Mouse (Mus musculus): Measurements from ENCODE around the gene Zfp36l1. TPM values are rescaled to one million over a fixed set of nuclear protein-coding genes. Genes with fewer than 3 reads are reported as not detected.

Gene Zfp36l1
- polyA plus RNA-seq, 1 experiment from 2014 or later = 145 TPM

DNA sequence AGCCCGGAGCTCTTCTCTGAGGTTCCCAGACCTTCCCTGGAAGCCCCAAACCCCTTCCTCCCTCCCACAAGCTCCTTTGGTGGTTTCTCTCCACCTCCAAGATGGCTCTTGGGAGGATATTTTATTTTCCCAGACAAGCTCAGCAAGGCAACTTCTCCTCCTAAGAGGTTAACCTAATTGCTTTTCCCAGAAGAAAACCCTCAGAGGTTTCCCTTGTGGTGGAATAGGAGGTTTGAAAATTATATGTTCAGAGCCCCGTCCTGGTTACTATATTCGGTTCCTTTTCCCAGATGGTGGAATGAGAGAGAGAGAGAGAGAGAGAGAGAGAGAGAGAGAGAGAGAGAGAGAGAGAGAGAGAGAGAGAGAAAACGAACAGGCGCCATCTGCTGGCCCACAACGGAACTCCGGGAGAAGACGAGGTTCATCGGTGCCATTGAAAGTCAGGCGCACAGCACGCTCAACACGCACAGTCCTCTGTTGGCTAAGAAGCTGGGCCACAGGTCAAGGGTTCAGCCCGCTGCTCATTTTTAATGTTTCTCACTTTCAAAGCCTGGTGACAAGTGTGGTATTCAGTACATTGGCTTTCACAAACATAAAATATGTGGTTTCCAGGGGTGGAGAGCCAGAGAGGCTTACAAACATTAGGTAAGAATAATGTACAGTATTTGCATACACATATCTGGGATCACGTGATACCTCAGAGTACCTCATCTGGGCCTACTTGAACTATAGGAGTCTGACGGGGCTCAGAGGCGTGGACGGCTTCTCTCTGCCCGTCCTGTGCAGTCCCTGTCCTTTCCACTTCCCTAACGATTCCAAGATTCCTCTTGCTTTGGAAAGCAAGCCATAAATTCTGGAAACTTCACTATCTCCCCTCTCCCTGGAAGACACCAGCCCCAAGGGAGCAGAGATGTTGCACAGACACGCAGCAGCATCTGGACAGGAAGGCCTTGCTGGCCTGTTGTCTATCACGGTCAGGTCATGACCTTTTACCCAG lies 33.7 kb upstream of the Zfp36l1 start:
- Histone ChIP-seq H3K36me3 (ENCODE audit: control insufficient read depth, insufficient read depth, low read length) (no peaks in the 10 kb centered on the region), H3K27me3 (replicated peaks; ENCODE audit: control insufficient read depth, insufficient read depth, low read length) (no peaks in the 10 kb centered on the region), H3K4me1 (ENCODE audit: control insufficient read depth, insufficient read depth, low read length) (0 out of 2 replicates have a peak, but pooled peaks cover 4% of the 10 kb centered on the region), H3K27ac (replicated peaks; ENCODE audit: low read depth, low read length) (peak overlapping the region; percentile 35; the same call in 1 of the 2 replicates), H3K4me2 (ENCODE audit: low read depth, low read length) (no peak overlapping the region), H3K9me3 (ENCODE audit: control insufficient read depth, low read length) (no peaks in the 10 kb centered on the region), H3K9ac (ENCODE audit: low read depth, low read length) (no peak overlapping the region), H3K4me3 (ENCODE audit: low read depth, low read length) (no peak overlapping the region)
- 35% methylated on average over 21 of the region's 21 CpGs for WGBS
- peak; percentile 55 for ATAC-seq (ENCODE audit: low read depth)
- DNase-seq (ENCODE audit: low spot score) = peak; percentile 87

DNA sequence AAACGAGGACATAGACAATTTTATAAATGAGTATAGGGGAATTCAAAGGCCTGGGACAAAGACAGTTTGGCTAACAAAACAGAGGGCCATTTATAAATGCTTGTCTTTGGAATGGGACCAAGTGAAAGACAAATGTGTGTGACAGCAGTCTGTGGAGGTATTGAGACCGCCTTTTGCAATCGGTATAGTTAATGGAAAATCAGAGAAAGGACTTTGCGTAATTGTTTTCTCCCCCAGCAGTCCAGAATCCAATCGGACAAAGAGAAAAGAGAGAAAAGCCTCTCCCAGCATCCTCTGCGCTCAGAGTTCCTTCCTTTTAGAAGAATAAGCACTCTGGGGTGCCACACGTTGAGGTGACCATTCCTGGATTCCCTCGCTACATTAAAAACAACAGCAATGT lies 32.6 kb upstream of the Zfp36l1 start:
- H3K9me3 ChIP-seq (ENCODE audit: control insufficient read depth, low read length) = no peaks in the 10 kb centered on the region
- WGBS = 81% methylated on average over 8 of the region's 8 CpGs
- H3K27ac ChIP-seq (replicated peaks; ENCODE audit: low read depth, low read length) = no peak overlapping the region
- H3K27me3 ChIP-seq (replicated peaks; ENCODE audit: control insufficient read depth, insufficient read depth, low read length) = no peaks in the 10 kb centered on the region
- DNase-seq (ENCODE audit: low spot score) = no peak
- no peak for ATAC-seq (ENCODE audit: low read depth)
- no peak overlapping the region for H3K9ac ChIP-seq (ENCODE audit: low read depth, low read length)
- H3K4me1 ChIP-seq (ENCODE audit: control insufficient read depth, insufficient read depth, low read length) = peaks cover 10% of the 10 kb centered on the region
- no peak overlapping the region for H3K4me3 ChIP-seq (ENCODE audit: low read depth, low read length)
- H3K4me2 ChIP-seq (ENCODE audit: low read depth, low read length) = no peak overlapping the region
- no peaks in the 10 kb centered on the region for H3K36me3 ChIP-seq (ENCODE audit: control insufficient read depth, insufficient read depth, low read length)

DNA sequence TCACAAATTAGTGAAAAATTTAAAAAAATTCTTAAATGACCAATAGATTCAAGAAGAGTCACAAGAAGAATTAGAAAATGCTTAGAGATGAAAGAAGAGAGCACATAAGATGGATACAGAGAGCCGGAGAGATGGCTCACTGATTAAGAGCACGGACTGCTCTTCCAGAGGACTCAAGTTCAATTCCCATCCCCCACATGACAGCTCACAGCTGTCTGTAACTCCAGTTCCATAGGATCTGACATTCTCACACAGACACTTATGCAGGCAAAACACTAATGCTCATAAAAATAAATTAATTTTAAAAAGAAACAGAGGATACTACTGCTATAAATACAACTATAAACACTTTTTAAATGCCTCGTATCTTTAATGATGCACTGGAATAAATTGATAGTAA lies 32.0 kb upstream of the Zfp36l1 start:
- Histone ChIP-seq H3K27ac (replicated peaks; ENCODE audit: low read depth, low read length) (no peak overlapping the region), H3K9ac (ENCODE audit: low read depth, low read length) (no peak overlapping the region), H3K4me2 (ENCODE audit: low read depth, low read length) (no peak overlapping the region), H3K36me3 (ENCODE audit: control insufficient read depth, insufficient read depth, low read length) (no peaks in the 10 kb centered on the region), H3K27me3 (replicated peaks; ENCODE audit: control insufficient read depth, insufficient read depth, low read length) (no peaks in the 10 kb centered on the region), H3K4me3 (ENCODE audit: low read depth, low read length) (no peak overlapping the region), H3K4me1 (ENCODE audit: control insufficient read depth, insufficient read depth, low read length) (peaks cover 10% of the 10 kb centered on the region), H3K9me3 (ENCODE audit: control insufficient read depth, low read length) (no peaks in the 10 kb centered on the region)
- ATAC-seq (ENCODE audit: low read depth) = no peak
- 70% methylated on average over 3 of the region's 3 CpGs for WGBS
- no peak for DNase-seq (ENCODE audit: low spot score)

DNA sequence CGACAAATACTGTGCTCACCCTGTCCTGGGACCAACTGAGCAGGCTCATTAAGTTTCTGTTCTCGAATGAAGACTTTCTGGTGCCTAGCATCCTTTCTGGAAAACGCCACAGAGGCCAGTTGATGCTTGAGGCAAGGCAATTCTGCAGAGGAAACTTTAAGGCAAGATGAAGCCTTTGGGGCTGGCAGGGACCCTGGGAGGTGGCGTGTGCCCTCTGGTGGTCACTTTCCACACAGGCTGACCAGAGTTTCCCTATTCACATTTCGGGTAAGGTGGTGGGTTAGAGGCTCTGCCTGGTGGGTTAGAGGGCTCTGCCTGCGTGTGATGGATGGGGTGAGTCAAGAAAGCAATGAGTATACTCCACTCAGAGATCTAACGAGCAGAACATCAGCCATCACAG lies 28.7 kb upstream of the Zfp36l1 start:
- H3K4me1 ChIP-seq (ENCODE audit: control insufficient read depth, insufficient read depth, low read length) = peaks cover 10% of the 10 kb centered on the region
- H3K27ac ChIP-seq (replicated peaks; ENCODE audit: low read depth, low read length) = no peak overlapping the region
- no peak overlapping the region for H3K4me2 ChIP-seq (ENCODE audit: low read depth, low read length)
- H3K36me3 ChIP-seq (ENCODE audit: control insufficient read depth, insufficient read depth, low read length) = no peaks in the 10 kb centered on the region
- H3K9me3 ChIP-seq (ENCODE audit: control insufficient read depth, low read length) = no peaks in the 10 kb centered on the region
- peak; percentile 76 for DNase-seq (ENCODE audit: low spot score)
- ATAC-seq (ENCODE audit: low read depth) = 0 out of 2 replicates have a peak, but pooled peaks have one; percentile 35
- WGBS = 25% methylated on average over 7 of the region's 7 CpGs
- H3K4me3 ChIP-seq (ENCODE audit: low read depth, low read length) = no peak overlapping the region
- H3K9ac ChIP-seq (ENCODE audit: low read depth, low read length) = no peak overlapping the region
- no peaks in the 10 kb centered on the region for H3K27me3 ChIP-seq (replicated peaks; ENCODE audit: control insufficient read depth, insufficient read depth, low read length)

DNA sequence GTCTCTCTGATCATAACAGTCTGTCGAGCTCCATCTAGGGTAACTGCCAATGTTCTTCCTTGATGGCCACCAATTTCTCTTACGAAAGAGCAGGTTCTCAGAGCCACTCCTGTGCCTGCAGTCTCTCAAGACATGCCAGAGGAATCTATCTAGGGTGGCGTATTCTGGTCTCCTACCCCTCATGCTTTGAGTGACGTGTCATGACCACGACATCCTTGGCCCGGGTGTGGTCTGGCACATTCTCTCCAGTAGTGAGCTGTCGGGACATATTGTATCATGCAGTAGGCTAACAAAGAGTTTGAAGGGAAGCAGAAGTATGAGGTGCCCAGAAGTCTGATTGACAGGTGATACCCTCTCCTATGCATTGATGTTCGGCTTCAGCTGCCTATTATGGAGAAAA lies 28.2 kb upstream of the Zfp36l1 start:
- no peak overlapping the region for H3K4me3 ChIP-seq (ENCODE audit: low read depth, low read length)
- DNase-seq (ENCODE audit: low spot score) = no peak
- H3K36me3 ChIP-seq (ENCODE audit: control insufficient read depth, insufficient read depth, low read length) = no peaks in the 10 kb centered on the region
- no peaks in the 10 kb centered on the region for H3K9me3 ChIP-seq (ENCODE audit: control insufficient read depth, low read length)
- 69% methylated on average over 8 of the region's 8 CpGs for WGBS
- no peaks in the 10 kb centered on the region for H3K27me3 ChIP-seq (replicated peaks; ENCODE audit: control insufficient read depth, insufficient read depth, low read length)
- H3K4me2 ChIP-seq (ENCODE audit: low read depth, low read length) = no peak overlapping the region
- peaks cover 10% of the 10 kb centered on the region for H3K4me1 ChIP-seq (ENCODE audit: control insufficient read depth, insufficient read depth, low read length)
- no peak overlapping the region for H3K9ac ChIP-seq (ENCODE audit: low read depth, low read length)
- ATAC-seq (ENCODE audit: low read depth) = no peak
- H3K27ac ChIP-seq (replicated peaks; ENCODE audit: low read depth, low read length) = no peak overlapping the region

DNA sequence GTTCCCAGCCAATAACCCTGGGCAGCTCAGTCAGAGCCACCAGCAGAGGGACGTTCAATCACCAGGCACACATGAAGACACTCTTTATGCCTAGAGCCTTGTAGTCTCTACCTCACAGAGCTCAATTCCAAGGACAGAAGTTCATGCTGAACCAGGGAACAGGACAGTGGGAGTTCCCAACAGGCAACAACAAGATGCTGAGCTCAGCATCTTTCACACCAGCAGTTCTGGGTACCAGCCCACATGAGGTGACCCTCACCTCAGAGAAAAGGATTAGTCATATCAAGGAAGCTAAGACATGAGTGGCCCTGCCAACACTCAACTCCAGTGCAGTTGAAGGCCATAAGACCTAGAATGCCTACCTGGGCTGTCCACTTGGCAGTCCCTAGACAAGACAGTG lies 24.9 kb upstream of the Zfp36l1 start:
- no peak overlapping the region for H3K9ac ChIP-seq (ENCODE audit: low read depth, low read length)
- ATAC-seq (ENCODE audit: low read depth) = no peak
- WGBS = 93% methylated on average over 1 of the region's 1 CpGs
- no peak overlapping the region for H3K4me2 ChIP-seq (ENCODE audit: low read depth, low read length)
- H3K27ac ChIP-seq (replicated peaks; ENCODE audit: low read depth, low read length) = no peak overlapping the region
- no peaks in the 10 kb centered on the region for H3K9me3 ChIP-seq (ENCODE audit: control insufficient read depth, low read length)
- no peaks in the 10 kb centered on the region for H3K36me3 ChIP-seq (ENCODE audit: control insufficient read depth, insufficient read depth, low read length)
- H3K4me3 ChIP-seq (ENCODE audit: low read depth, low read length) = no peak overlapping the region
- H3K4me1 ChIP-seq (ENCODE audit: control insufficient read depth, insufficient read depth, low read length) = peaks cover 5% of the 10 kb centered on the region
- no peak for DNase-seq (ENCODE audit: low spot score)
- no peaks in the 10 kb centered on the region for H3K27me3 ChIP-seq (replicated peaks; ENCODE audit: control insufficient read depth, insufficient read depth, low read length)

DNA sequence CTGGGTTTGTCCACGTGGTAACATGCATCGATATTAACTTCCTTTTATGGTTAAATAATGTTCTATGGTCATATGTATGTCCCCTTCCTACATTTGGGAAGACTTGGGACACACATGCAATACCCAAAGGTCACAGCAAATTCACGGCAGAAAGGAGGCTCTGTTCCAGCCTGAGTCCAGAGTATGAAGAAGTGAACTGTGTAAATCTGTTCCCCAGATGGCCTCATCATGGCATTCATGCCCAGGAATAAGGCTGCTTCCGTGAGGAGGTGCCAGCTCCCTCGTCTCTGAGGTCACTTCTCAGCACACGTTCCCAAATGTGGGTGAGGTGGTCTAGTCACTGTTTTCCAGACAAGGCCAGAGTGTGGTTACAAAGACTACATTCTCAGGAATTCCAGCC lies 24.4 kb upstream of the Zfp36l1 start:
- Histone ChIP-seq H3K4me2 (ENCODE audit: low read depth, low read length) (no peak overlapping the region), H3K27me3 (replicated peaks; ENCODE audit: control insufficient read depth, insufficient read depth, low read length) (no peaks in the 10 kb centered on the region), H3K4me1 (ENCODE audit: control insufficient read depth, insufficient read depth, low read length) (peaks cover 5% of the 10 kb centered on the region), H3K4me3 (ENCODE audit: low read depth, low read length) (no peak overlapping the region), H3K36me3 (ENCODE audit: control insufficient read depth, insufficient read depth, low read length) (no peaks in the 10 kb centered on the region), H3K9ac (ENCODE audit: low read depth, low read length) (no peak overlapping the region), H3K9me3 (ENCODE audit: control insufficient read depth, low read length) (no peaks in the 10 kb centered on the region), H3K27ac (replicated peaks; ENCODE audit: low read depth, low read length) (no peak overlapping the region)
- WGBS = 72% methylated on average over 6 of the region's 6 CpGs
- ATAC-seq (ENCODE audit: low read depth) (no peak), DNase-seq (ENCODE audit: low spot score) (no peak)

DNA sequence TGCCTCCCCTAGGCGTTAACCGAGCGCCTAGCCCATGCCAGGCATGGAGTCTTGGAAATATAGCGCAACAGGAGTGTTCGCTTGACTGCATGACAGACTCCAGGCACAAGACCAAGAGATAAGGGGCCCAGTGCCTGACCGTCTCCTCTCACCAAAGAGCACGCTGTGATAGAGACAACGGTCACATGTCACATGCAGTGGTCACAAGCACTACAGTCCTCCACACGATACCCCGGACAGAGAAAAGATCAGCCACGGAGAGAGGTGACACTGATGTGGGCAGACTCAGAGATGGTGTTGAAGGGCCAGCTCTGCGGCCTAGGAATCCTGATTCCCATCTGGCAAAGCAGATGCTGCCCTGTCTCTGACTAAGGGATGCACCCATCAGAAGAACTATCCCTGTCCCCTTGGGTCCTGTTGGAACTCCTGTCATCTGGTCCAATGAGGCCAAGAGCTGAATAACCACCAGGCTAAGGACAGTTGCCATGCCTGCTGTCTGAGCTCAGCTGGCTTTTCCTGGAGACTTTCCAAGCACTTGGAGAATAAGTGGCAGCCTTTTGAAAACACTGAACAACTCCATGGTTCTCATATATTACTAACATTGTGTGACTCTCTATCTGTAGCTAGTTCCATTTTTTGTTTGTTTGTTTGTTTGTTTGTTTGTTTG lies 23.6 kb upstream of the Zfp36l1 start:
- 88% methylated on average over 12 of the region's 12 CpGs for WGBS
- Histone ChIP-seq H3K4me1 (ENCODE audit: control insufficient read depth, insufficient read depth, low read length) (peaks cover 12% of the 10 kb centered on the region), H3K36me3 (ENCODE audit: control insufficient read depth, insufficient read depth, low read length) (no peaks in the 10 kb centered on the region), H3K9ac (ENCODE audit: low read depth, low read length) (no peak overlapping the region), H3K4me2 (ENCODE audit: low read depth, low read length) (no peak overlapping the region), H3K4me3 (ENCODE audit: low read depth, low read length) (no peak overlapping the region), H3K27me3 (replicated peaks; ENCODE audit: control insufficient read depth, insufficient read depth, low read length) (no peaks in the 10 kb centered on the region), H3K27ac (replicated peaks; ENCODE audit: low read depth, low read length) (no peak overlapping the region), H3K9me3 (ENCODE audit: control insufficient read depth, low read length) (no peaks in the 10 kb centered on the region)
- no peak for ATAC-seq (ENCODE audit: low read depth)
- DNase-seq (ENCODE audit: low spot score) = peak; percentile 36
